Comparison of ENCODE assay signal across 8 mouse cellular contexts in the genomic region with DNA sequence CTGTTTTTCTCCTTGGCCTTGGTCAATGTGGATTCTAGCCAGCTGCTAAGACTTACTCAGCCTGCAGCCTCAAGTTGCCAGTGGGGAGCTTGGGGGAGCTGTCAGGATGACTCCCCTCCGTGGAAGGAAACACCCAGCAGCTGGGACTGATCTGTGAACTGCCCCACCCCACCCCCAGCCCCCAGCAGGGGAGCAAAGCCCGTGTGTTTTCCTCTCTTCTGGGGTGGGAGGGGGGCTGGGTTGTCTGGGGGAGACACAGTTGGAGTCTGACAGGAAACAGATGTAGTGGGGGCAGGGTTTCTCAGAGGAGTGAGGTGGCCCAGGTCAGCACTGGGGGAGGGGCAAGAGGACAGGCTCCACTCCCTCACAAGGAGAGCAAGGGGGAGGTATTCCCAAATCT. TPM values are rescaled to one million over a fixed set of nuclear protein-coding genes. Genes with fewer than 3 reads are reported as not detected.
DNase-seq lines count a peak whose midpoint lies in the region; ATAC-seq and TF ChIP-seq lines count a peak whose summit lies in the region.
"Had no signal": no experiment of that assay in that cellular context is flagged by ENCODE, and none has a peak within 500 bp of the region (broad histone marks: within the 10 kb centered on the region; RNA-seq: fewer than 3 reads in every experiment).

No protein-coding gene starts in this region.

- TF ChIP-seq CTCF in E14TG2a.4 (conservative IDR thresholded peaks at IDR 0.05; ENCODE audit: low read length) = no peak
- no peak for TF ChIP-seq CTCF in forebrain, postnatal 0 days (IDR thresholded peaks at IDR 0.05; ENCODE audit: low read depth)

- peaks cover 55% of the 10 kb centered on the region for H3K4me1 ChIP-seq in E14TG2a.4 (replicated peaks; ENCODE audit: low read depth, low read length)
- H3K4me1 ChIP-seq in limb, embryonic 13.5 days = peaks cover 29% of the 10 kb centered on the region
- H3K4me1 ChIP-seq in forebrain, postnatal 0 days (ENCODE audit: insufficient read depth) = no peaks in the 10 kb centered on the region

- H3K27ac ChIP-seq in limb, embryonic 13.5 days = peak overlapping the region; percentile 73
- H3K27ac ChIP-seq in forebrain, postnatal 0 days (ENCODE audit: low read depth, low read length) = no peak overlapping the region
- H3K27ac ChIP-seq: midbrain, embryonic 12.5 days had no signal

- peak; percentile 45 for DNase-seq in 416B (ENCODE audit: low read depth)
- peak; percentile 70 to 73 for DNase-seq in heart, adult 9 months (ENCODE audit: low spot score in 2 of 2)
- DNase-seq in thymus, postnatal 10 days (ENCODE audit: low spot score in 2 of 2) = peak; percentile 73 to 75
- DNase-seq in left cerebral cortex, adult 9 months (ENCODE audit: low spot score in 2 of 2) = no peak
- no peak for DNase-seq in forebrain, postnatal 0 days

- peak overlapping the region; percentile 31; the same call in 1 of the 2 replicates for H3K9ac ChIP-seq in limb, embryonic 13.5 days
- H3K9ac ChIP-seq in forebrain, postnatal 0 days = no peak overlapping the region
- H3K9ac ChIP-seq: midbrain, embryonic 12.5 days had no signal

- H3K9me3 ChIP-seq in E14TG2a.4 (ENCODE audit: low read length) = no peaks in the 10 kb centered on the region
- H3K9me3 ChIP-seq in limb, embryonic 13.5 days = no peaks in the 10 kb centered on the region
- no peaks in the 10 kb centered on the region for H3K9me3 ChIP-seq in forebrain, postnatal 0 days (ENCODE audit: low read length)
- H3K9me3 ChIP-seq: midbrain, embryonic 12.5 days had no signal

- no peaks in the 10 kb centered on the region for H3K27me3 ChIP-seq in E14TG2a.4 (ENCODE audit: insufficient read depth, low read length)
- H3K27me3 ChIP-seq in limb, embryonic 13.5 days = no peaks in the 10 kb centered on the region
- H3K27me3 ChIP-seq in forebrain, postnatal 0 days (ENCODE audit: insufficient read depth, low read length) = no peaks in the 10 kb centered on the region
- H3K27me3 ChIP-seq: midbrain, embryonic 12.5 days had no signal

- H3K4me3 ChIP-seq in E14TG2a.4 (replicated peaks; ENCODE audit: low read length) = peak overlapping the region; percentile 57
- H3K4me3 ChIP-seq in limb, embryonic 13.5 days = no peak overlapping the region
- H3K4me3 ChIP-seq in forebrain, postnatal 0 days (ENCODE audit: low read depth, low read length) = no peak overlapping the region
- H3K4me3 ChIP-seq: midbrain, embryonic 12.5 days had no signal

- H3K4me2 ChIP-seq in limb, embryonic 13.5 days (replicated peaks) = no peak overlapping the region
- H3K4me2 ChIP-seq in forebrain, postnatal 0 days (ENCODE audit: low read depth) = no peak overlapping the region
- H3K4me2 ChIP-seq: midbrain, embryonic 12.5 days had no signal

- peaks cover 46% of the 10 kb centered on the region for H3K36me3 ChIP-seq in E14TG2a.4 (ENCODE audit: insufficient read depth, low read length)
- H3K36me3 ChIP-seq in limb, embryonic 13.5 days = peaks cover 65% of the 10 kb centered on the region
- H3K36me3 ChIP-seq in forebrain, postnatal 0 days (ENCODE audit: insufficient read depth) = no peaks in the 10 kb centered on the region
- H3K36me3 ChIP-seq: midbrain, embryonic 12.5 days had no signal

- WGBS in limb, embryonic 13.5 days = 0% methylated on average over 2 of the region's 2 CpGs
- 6% methylated on average over 2 of the region's 2 CpGs for WGBS in forebrain, postnatal 0 days

- ATAC-seq in limb, embryonic 13.5 days (ENCODE audit: low FRiP score, low read depth) = peak; percentile 33
- ATAC-seq in forebrain, postnatal 0 days = no peak

RNA-seq across cellular contexts. Expression of a gene that starts 24.5 kb away (rescaled TPM):
- polyA plus RNA-seq in limb, embryonic 13.5 days (2015; fragmentation: Nextera tagmentation; extraction: Ambion mirVana) = 31.8 and 34.4 TPM in 2 replicates
- total RNA-seq in forebrain, postnatal 0 days (2014; rRNA removed) = 33.3 and 39.7 TPM in 2 replicates
- polyA plus RNA-seq in forebrain, postnatal 0 days (2015; fragmentation: Nextera tagmentation; extraction: Ambion mirVana) = 35.0 and 35.3 TPM in 2 replicates

RNA-seq across cellular contexts. Expression of a gene that starts 50.4 kb away (rescaled TPM):
- 34.7 and 37.6 TPM in 2 replicates for polyA plus RNA-seq in limb, embryonic 13.5 days (2015; fragmentation: Nextera tagmentation; extraction: Ambion mirVana)
- total RNA-seq in forebrain, postnatal 0 days (2014; rRNA removed) = 25.4 and 28.7 TPM in 2 replicates
- 11.1 and 14.7 TPM in 2 replicates for polyA plus RNA-seq in forebrain, postnatal 0 days (2015; fragmentation: Nextera tagmentation; extraction: Ambion mirVana)

Comparison
In these comparisons a context has a peak if more than half of its experiments do, and no peak if none do; other contexts are left out.
1. DNase-seq: peak in 416B (single experiment), heart, adult 9 months (2 of 2) and thymus, postnatal 10 days (2 of 2); none in left cerebral cortex, adult 9 months (0 of 2) and forebrain, postnatal 0 days (single experiment).